Mouse (Mus musculus) kidney, adult 2 months (tissue): Measurements from ENCODE around the gene Gm17364. TPM values are rescaled to one million over a fixed set of nuclear protein-coding genes. Genes with fewer than 3 reads are reported as not detected.
A peak's percentile ranks its signal among the peaks of the same experiment; 100 is the strongest.
"Not testable (repeated sequence)": the region's sequence is repeated elsewhere in the genome, so short reads cannot be mapped to it uniquely, and the experiment has no call there.

Experiments used
- DNase-seq: peaks from one replicate; pipeline ENCODE4 v3.0.0; 2021
- H3K27ac ChIP-seq: fragments of 200-500 bp; 2 replicates; pipeline ENCODE4 v1.5.1; 2012; ENCODE audit warnings: low read depth, low read length, control low read depth, inconsistent platforms; ENCODE audit not compliant: insufficient read depth
- H3K27me3 ChIP-seq: fragments of 200-500 bp; replicated peaks from 2 replicates; pipeline ENCODE4 v1.6.1; 2012; ENCODE audit warnings: mild to moderate bottlenecking, moderate library complexity, low read length, inconsistent platforms; ENCODE audit not compliant: control insufficient read depth, insufficient read depth
- H3K36me3 ChIP-seq: fragments of 200-500 bp; 2 replicates; pipeline ENCODE4 v1.6.1; 2012; ENCODE audit warnings: mild to moderate bottlenecking, moderate library complexity, low read length, inconsistent platforms; ENCODE audit not compliant: control insufficient read depth, insufficient read depth
- H3K4me1 ChIP-seq: fragments of 200-500 bp; 2 replicates; pipeline ENCODE4 v1.6.1; 2011; ENCODE audit warnings: low read length; ENCODE audit not compliant: control insufficient read depth, insufficient read depth
- H3K4me3 ChIP-seq: fragments of 200-500 bp; 2 replicates; pipeline ENCODE4 v1.5.1; 2011; ENCODE audit warnings: mild to moderate bottlenecking, low read depth, low read length, control low read depth; ENCODE audit not compliant: insufficient read depth
- CTCF ChIP-seq: fragments of 200-500 bp; conservative IDR thresholded peaks from 2 replicates; pipeline ENCODE4 v1.5.1; 2011; ENCODE audit warnings: low read depth, mild to moderate bottlenecking, control low read depth, low read length, moderate library complexity, mixed read lengths; ENCODE audit not compliant: insufficient read depth, insufficient read length
- POLR2A ChIP-seq: fragments of 200-500 bp; IDR thresholded peaks from one replicate; pipeline ENCODE4 v1.6.1; 2011; ENCODE audit warnings: low read depth, low read length, control low read depth
- WGBS: fragments of 180-500 bp; shearing (Covaris S2); methylation state at CpG from one replicate; pipeline ENCODE4 v1.1.7; 2018; 5-methylcytosine and 5-hydroxymethylcytosine counted together
- polyA plus RNA-seq: library from polyadenylated mRNA; depleted of rRNA; stranded (reverse); fragments of >200 nt; gene quantifications from 2 replicates; pipeline ENCODE4 v1.2.3, GENCODE M21; 2012

The Gm17364 gene
- polyA plus RNA-seq, 1 experiment = not detected

DNA sequence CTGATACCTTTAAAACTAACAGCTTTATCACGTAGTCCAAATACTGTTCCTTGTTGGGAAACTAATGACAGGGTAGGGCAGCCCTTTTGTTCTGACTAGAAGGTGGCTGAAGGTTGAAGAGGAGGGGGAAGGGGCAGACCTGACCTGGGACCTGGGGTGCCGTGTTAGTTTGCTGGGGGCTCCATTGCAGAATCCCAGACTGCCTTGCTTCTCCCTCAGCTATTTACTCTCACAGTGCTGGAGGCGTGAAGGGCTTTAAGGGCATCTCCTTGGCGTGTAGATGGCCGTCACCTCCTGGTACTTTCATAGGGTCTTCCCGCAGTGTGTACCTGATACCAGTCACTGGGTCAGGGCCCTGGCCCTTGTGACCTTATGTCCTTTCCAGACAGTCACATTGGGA is 21.6 kb downstream of the Gm17364 start:
- H3K27ac ChIP-seq = no peak overlapping the region

DNA sequence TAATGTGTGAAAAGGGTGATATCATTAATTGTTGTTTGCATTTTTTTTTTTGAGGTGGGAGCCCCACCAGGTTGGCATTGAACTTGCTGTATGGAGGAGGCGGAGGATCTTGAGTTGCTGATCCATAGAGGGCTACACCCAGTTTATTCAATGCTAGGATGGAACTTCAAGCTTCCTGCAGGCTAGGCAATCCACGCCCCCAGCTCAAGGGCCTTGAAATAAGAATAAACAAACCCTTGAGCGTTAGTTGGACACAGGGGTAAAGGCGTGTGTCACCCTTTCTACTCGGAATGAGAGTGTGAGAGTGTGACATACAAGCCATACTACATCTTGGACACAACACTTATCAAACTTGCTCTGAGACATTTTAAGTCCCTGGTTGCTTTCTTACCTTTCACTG is 22.1 kb downstream of the Gm17364 start:
- no peak overlapping the region for H3K27ac ChIP-seq
- peaks cover 3% of the 10 kb centered on the region; the same call in 1 of the 2 replicates for H3K4me1 ChIP-seq
- WGBS = 74% methylated on average over 5 of the region's 5 CpGs
- no peaks in the 10 kb centered on the region for H3K27me3 ChIP-seq
- TF ChIP-seq CTCF = no peak
- H3K4me3 ChIP-seq = no peak overlapping the region
- no peak for DNase-seq
- H3K36me3 ChIP-seq = no peaks in the 10 kb centered on the region

More for the DNA sequence above, 21.6 kb downstream of the Gm17364 start:
- DNase-seq = no peak
- TF ChIP-seq CTCF (no peak), POLR2A (no peak)
- WGBS = 82% methylated on average over 6 of the region's 6 CpGs
- no peaks in the 10 kb centered on the region for H3K36me3 ChIP-seq
- no peaks in the 10 kb centered on the region for H3K27me3 ChIP-seq
- H3K4me3 ChIP-seq = no peak overlapping the region
- H3K4me1 ChIP-seq = peaks cover 3% of the 10 kb centered on the region; the same call in 1 of the 2 replicates

DNA sequence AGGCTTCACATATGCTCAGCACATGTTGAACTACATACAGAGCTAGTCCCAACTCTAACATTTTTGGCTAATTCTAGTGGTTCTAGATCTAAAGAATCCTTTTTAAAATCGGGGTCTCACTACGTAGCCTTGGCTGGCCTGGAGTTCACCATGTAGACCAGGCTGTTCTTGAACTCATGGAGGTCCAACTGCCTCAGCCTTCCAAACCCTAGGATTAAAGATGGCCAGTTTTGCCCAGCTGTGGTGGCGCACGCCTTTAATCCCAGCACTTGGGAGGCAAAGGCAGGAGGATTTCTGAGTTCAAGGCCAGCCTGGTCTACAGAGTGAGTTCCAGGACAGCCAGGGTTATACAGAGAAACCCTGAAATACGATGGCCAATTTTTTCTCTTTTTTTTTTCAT is 22.5 kb downstream of the Gm17364 start:
- H3K4me3 ChIP-seq, DNase-seq, H3K27me3 ChIP-seq, H3K4me1 ChIP-seq, H3K27ac ChIP-seq, H3K36me3 ChIP-seq: not testable (repeated sequence)
- 98% methylated on average over 5 of the region's 5 CpGs for WGBS

DNA sequence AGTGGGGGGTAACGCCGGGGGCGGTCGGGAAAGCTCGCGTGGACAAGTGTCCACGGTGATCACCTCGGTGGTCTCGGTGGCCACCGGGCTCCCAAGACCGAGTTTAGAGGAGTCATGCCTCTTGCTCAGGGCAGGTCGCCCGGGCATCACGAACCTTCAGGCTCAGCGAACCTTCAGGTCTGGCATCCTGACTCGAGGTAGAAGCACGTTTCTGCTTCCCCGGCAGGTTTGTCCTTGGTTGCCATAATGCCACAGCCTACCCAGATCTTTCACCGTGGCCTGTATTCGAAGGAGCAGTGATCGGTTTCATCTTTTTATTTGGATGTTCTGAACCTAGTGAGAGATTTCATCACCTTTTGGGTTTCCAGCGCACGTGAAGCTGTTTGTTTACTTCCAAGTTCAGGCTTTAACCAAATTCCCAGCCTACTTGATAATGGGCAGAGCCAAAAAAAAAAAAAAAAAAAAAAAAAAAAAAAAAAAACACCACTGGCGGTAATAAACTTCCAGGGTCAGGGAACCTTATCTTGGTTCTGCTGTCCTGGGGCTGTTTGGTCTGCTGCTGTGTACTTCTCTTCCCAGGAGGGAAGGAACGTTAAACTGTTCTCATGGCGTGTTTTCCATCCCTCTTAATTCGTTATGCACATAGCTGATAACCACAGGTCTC is 23.3 kb downstream of the Gm17364 start:
- Histone ChIP-seq H3K27me3 (no peaks in the 10 kb centered on the region), H3K4me1 (peaks cover 3% of the 10 kb centered on the region; the same call in 1 of the 2 replicates), H3K27ac (peak overlapping the region; percentile 37; the same call in 1 of the 2 replicates), H3K36me3 (no peaks in the 10 kb centered on the region), H3K4me3 (peak overlapping the region; percentile 92)
- TF ChIP-seq CTCF (no peak), POLR2A (no peak)
- DNase-seq = peak; percentile 52
- 1% methylated on average over 27 of the region's 27 CpGs for WGBS

GRCm38 (mm10) chr13:41249538-41250317 is 24.0 kb downstream of the Gm17364 start, which contains the start of gene Smim13:
TSS of gene Smim13 (plus strand) at chr13:41249844.
- no peaks in the 10 kb centered on the region for H3K27me3 ChIP-seq
- H3K4me3 ChIP-seq = peak within 1 kb of the TSS; percentile 92
- no peaks in the 10 kb centered on the region for H3K36me3 ChIP-seq
- WGBS = under 1% methylated on average over 75 of the region's 78 CpGs
- peaks cover 3% of the 10 kb centered on the region; the same call in 1 of the 2 replicates for H3K4me1 ChIP-seq
- peak within 1 kb of the TSS; percentile 95 for H3K27ac ChIP-seq
- peak; percentile 97 for DNase-seq
- TF ChIP-seq POLR2A (peak; percentile 23), CTCF (peak; percentile 30; the same call in 1 of the 2 replicates)

- TF ChIP-seq POLR2A (no peak), CTCF (no peak)
- DNase-seq = no peak
- no peaks in the 10 kb centered on the region for H3K27me3 ChIP-seq
- peaks cover 3% of the 10 kb centered on the region; the same call in 1 of the 2 replicates for H3K4me1 ChIP-seq
- WGBS = 40% methylated on average over 12 of the region's 12 CpGs
- H3K4me3 ChIP-seq = peak overlapping the region; percentile 57
- peak overlapping the region; percentile 94 for H3K27ac ChIP-seq
- H3K36me3 ChIP-seq = no peaks in the 10 kb centered on the region
Measured at GRCm38 (mm10) chr13:41248751-41249520, 24.8 kb downstream of the Gm17364 start.

- no peak for TF ChIP-seq POLR2A
- TF ChIP-seq CTCF = peak; percentile 10; the same call in 1 of the 2 replicates
- DNase-seq = no peak
- no peak overlapping the region for H3K27ac ChIP-seq
- H3K4me1 ChIP-seq = peaks cover 3% of the 10 kb centered on the region; the same call in 1 of the 2 replicates
- no peaks in the 10 kb centered on the region for H3K27me3 ChIP-seq
- H3K36me3 ChIP-seq = no peaks in the 10 kb centered on the region
- H3K4me3 ChIP-seq = no peak overlapping the region
- WGBS = 38% methylated on average over 6 of the region's 6 CpGs
Measured at GRCm38 (mm10) chr13:41244306-41244830, 29.4 kb downstream of the Gm17364 start.
